Mouse (Mus musculus) activated CD4-positive, CD25-positive, alpha-beta regulatory T cell (primary cell): ENCODE measurements around the gene Jpt1. TPM values are rescaled to one million over a fixed set of nuclear protein-coding genes. Genes with fewer than 3 reads are reported as not detected.

Source experiments
- polyA plus RNA-seq, 2 experiments: library from polyadenylated mRNA; unstranded; fragments of 100-300 nt; shearing (Covaris generic); gene quantifications; one replicate each; pipeline ENCODE4 v1.2.1; 2017

The Jpt1 gene
- 100 to 1,000 TPM; 509 to 536 TPM for polyA plus RNA-seq

DNA sequence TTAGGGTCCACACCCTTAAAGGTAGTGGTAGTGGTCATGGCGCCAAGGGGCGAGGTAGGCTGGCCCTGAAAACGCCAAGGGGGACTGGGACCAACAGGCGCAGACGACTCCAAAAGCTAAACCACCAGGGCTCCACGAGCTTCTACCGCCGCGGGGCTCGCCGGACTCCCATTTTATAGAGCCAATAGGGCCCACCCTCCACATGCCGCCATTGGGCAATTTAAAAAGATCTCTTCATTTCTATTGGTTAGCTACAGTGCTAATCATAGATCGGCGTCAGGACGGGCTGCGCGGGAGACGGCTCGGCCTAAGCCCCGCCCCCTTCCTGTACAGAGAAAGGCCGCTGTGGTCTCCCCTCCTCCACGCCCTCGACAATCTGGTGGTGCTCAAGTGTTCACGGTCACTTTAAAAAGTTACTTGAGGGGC lies at the start of gene Jpt1:
TSS of gene Jpt1 (minus strand) at position 150 of the 426 bp plus-strand sequence.

DNA sequence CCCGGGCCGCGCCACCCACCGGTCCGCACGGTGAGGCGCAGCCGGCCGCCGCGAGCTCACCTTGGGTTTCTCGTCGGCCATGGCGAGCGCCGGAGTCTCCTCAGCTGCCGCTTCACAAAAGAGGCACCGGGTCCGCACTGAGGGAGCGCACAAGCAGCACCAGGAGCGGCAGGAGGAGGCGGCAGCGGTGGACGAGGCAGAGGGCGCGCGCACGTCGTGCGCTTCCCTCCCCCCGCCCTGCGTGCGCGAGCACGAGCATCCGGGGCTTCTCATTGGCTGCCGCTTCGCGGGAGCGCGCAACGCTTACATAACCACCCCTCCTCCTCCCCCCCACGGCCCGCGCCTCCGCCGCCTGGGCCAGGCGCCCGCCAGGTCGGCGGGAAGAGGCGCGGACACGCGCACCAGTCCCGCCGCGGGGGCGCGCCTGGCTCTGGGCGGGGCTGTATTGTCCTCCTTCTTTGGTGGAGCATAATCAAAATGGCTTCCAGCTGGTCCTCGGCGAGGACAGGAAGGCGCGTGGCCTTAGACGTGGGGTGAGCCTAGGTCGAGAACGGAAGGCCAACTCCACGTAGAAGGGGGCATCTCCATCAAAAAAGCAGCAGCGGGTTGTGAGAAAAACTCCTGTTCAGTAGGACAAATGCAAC lies 22.0 kb upstream of the Jpt1 start, which contains the start of gene Sumo2:
TSS of gene Sumo2 (minus strand) at position 239 of the 644 bp plus-strand sequence.

DNA sequence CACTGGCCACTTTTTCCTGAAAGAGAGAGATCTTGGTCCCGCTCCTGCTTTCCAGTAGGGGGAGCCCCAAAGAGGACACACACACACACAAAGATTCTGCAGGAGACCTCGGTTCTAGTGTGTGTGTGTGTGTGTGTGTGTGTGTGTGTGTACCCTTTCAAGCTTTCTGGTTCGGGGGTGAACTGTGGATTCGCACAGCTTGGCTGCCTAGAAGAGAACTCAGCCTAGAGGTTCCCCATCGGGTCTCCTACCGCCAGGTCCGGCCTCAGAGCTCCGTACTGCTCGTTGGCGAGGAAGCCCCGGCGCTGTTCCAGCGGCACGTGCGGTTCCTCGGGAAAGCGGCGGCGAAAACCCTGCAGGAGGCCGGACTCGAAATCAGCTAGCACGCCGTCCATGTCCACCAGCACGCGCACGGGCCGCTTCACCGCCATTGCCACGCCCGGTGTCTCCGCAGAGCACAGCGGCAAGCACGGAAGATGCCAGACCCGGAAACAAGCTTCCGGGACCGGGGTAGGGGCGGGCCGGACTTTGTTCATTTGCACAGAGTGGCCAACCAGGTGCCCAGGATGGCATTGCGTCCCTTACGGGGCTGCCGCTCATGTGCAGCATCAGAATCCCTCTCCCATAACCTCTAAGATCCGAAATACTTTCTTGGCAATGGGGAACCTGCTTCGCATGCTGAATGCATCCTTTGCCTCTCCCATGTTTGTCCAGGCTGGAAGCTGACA lies 22.7 kb downstream of the Jpt1 start, which contains the start of gene Nt5c:
TSS of gene Nt5c (minus strand) at position 507 of the 728 bp plus-strand sequence.

DNA sequence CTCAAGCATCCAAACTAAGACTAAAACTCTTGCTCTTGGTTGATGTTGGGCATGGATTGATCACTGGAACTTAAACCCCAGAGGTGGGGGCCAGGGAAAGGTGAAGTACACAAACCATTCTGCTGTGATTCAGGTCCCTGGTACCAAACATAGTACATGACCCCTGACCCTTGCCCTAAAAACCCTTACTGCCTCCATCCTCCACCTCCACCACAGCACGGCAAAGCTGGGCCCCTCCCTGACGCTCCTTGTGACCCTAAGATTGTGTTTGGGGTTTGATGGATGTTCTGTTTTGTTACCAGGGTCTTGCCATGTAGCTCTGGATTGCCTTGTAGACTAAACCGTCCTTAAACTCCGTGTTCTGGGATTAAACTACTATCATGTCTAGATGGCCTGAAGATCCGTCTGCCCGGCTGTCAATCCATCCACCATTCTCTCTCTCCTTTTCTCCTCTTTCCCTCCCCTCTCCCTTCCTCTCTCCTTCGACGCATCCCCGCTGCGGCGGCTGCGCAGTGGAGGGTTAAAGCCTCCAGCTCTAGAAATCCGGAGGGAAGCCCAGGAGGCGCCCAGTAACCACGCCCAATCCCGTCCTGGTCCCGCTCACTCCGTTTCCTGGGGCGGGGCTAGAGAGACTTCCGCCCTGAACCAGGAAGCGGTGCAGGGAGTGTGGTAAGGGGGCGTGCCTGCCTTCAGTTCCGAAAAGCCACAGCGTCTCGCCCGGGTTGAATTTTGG lies 39.0 kb downstream of the Jpt1 start, which contains the start of gene Armc7:
TSS of gene Armc7 (plus strand) at position 643 of the 733 bp plus-strand sequence.

DNA sequence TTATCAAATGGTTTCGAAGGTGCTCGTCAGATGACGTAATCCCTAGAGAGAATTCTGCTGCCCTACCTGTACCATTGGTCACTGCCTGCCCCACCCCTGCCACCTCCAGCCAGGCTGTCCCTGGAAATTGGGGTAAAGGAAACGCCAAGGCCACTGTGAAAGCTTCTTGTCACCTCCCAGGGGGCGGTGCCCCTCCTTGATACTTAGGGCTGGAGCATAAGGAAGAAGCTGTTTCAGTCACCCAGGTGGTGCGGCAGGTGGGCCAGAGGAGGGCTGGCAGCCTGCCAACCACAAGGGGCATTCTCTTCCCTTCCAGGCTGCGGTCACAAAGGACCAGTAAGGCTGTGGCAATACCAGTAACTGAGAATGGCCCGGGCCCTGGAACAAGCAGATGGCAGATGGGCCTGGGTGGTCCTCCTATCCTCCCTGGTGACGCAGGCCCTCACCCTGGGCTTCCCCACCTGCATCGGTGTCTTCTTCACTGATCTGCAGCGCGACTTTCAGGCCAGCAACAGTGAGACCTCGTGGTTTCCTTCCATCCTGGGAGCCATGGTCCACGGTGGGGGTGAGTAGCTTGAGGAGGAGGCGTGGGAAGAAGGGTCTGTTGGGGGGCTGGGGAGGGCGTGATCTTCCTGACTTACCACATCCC lies 51.8 kb downstream of the Jpt1 start, which contains the start of gene Slc16a5:
TSS of gene Slc16a5 (plus strand) at position 232 of the 649 bp plus-strand sequence.

Other genes starting within 250 kb of the Jpt1 start
- gene Grin2c, start 247.1 kb downstream of the Jpt1 start, polyA plus RNA-seq = under 1 TPM in 1 of 2 experiments, not detected in 1; 0.05 TPM
- gene Fdxr, start 237.3 kb downstream of the Jpt1 start, polyA plus RNA-seq = 10 to 100 TPM; 26.7 to 35.3 TPM
- gene Fads6, start 216.7 kb downstream of the Jpt1 start, polyA plus RNA-seq = 1 to 10 TPM in 1 of 2 experiments, under 1 TPM in 1; 0.57 to 1.1 TPM
- gene Otop2, start 207.2 kb downstream of the Jpt1 start, polyA plus RNA-seq = not detected
- gene Ush1g, start 192.3 kb downstream of the Jpt1 start, polyA plus RNA-seq = not detected
- under 1 TPM in 1 of 2 experiments, not detected in 1; 0.16 TPM for gene Otop3, start 179.7 kb downstream of the Jpt1 start, polyA plus RNA-seq
- 1 to 10 TPM; 2.2 to 9.0 TPM for gene Hid1, start 146.6 kb downstream of the Jpt1 start, polyA plus RNA-seq
- gene Cdr2l, start 132.5 kb downstream of the Jpt1 start, polyA plus RNA-seq = under 1 TPM in 1 of 2 experiments, not detected in 1; 0.41 TPM
- 100 to 1,000 TPM; 139 to 191 TPM for gene Mrpl58, start 110.6 kb downstream of the Jpt1 start, polyA plus RNA-seq
- gene Atp5h, start 94.4 kb downstream of the Jpt1 start, polyA plus RNA-seq = 100 to 1,000 TPM; 717 to 796 TPM
- gene Kctd2, start 94.3 kb downstream of the Jpt1 start, polyA plus RNA-seq = 10 to 100 TPM; 47.7 to 82.2 TPM
- under 1 TPM in 1 of 2 experiments, not detected in 1; 0.23 TPM for gene Trim80, start 73.8 kb downstream of the Jpt1 start, polyA plus RNA-seq
- gene Slc16a5, start 51.9 kb downstream of the Jpt1 start, polyA plus RNA-seq = 10 to 100 TPM in 1 of 2 experiments, 1 to 10 TPM in 1; 2.6 to 13.6 TPM
- gene Armc7, start 38.7 kb downstream of the Jpt1 start, polyA plus RNA-seq = 10 to 100 TPM; 69.6 to 70.1 TPM
- 100 to 1,000 TPM; 336 to 352 TPM for gene Nt5c, start 22.5 kb downstream of the Jpt1 start, polyA plus RNA-seq
- 100 to 1,000 TPM; 793 to 799 TPM for gene Sumo2, start 21.9 kb upstream of the Jpt1 start, polyA plus RNA-seq
- 10 to 100 TPM; 61.1 to 71.0 TPM for gene Nup85, start 50.0 kb upstream of the Jpt1 start, polyA plus RNA-seq
- gene Mrps7, start 89.5 kb upstream of the Jpt1 start, polyA plus RNA-seq = 10 to 100 TPM; 51.8 to 66.7 TPM
- 10 to 100 TPM; 29.5 to 34.3 TPM for gene Gga3, start 89.7 kb upstream of the Jpt1 start, polyA plus RNA-seq
- 100 to 1,000 TPM; 167 to 308 TPM for gene Mif4gd, start 98.6 kb upstream of the Jpt1 start, polyA plus RNA-seq
- 100 to 1,000 TPM in 1 of 2 experiments, 10 to 100 TPM in 1; 58.7 to 111 TPM for gene Slc25a19, start 113.9 kb upstream of the Jpt1 start, polyA plus RNA-seq
- gene Grb2, start 194.2 kb upstream of the Jpt1 start, polyA plus RNA-seq = 100 to 1,000 TPM; 167 to 275 TPM